Mouse (Mus musculus): Measurements from ENCODE around the gene Zscan29.
"Not testable (repeated sequence)": the region's sequence is repeated elsewhere in the genome, so short reads cannot be mapped to it uniquely, and the experiment has no call there.

The Zscan29 gene

GRCm38 (mm10) chr2:121132822-121133221, 38.1 kb downstream of the Zscan29 start:
- no peak for DNase-seq

- no peak for DNase-seq
Measured at GRCm38 (mm10) chr2:121128865-121129620, 41.9 kb downstream of the Zscan29 start.

DNA sequence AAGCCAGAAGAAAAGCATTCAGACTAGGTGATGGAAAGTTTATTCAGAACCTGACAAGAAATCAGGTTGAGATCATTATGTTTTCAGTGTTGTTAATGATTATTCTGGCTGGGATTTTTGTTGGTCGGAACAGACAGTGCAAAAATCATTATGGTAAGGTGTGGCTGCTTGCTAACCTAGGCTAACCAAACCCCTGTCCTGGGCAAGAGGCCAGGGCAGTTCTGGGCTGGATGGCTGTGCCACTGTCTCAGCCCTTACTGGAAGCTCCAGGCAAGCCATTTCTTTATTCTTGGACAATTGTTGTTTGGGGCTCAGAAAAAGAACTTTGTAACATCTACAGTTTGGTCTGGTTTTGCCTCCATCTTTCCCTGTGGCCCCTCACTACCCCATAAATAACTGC, 43.4 kb downstream of the Zscan29 start:
- DNase-seq = peak; percentile 31 to 67

- not testable (repeated sequence) for DNase-seq
Measured at GRCm38 (mm10) chr2:121126302-121126701, 44.6 kb downstream of the Zscan29 start.

DNA sequence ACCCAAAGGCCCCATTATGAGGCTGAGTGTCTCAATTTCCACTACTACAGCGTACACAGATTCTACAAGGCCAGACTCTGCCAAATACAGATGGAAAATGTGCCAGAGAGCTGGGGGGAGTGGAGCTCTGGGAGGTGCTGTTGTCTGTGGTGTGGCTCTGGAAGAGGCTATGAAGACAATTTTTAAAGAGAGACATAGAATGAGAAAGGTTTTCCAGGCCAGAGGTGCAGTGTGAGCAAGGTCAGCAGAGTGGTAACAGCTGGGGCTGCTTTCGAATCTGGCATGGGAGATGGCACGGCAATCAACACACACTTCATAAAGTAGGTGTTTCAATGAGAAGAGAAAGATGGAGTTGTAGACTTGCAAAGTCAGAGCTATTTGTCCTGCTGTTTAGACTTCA, 51.7 kb downstream of the Zscan29 start:
- DNase-seq = no peak

- no peak for DNase-seq
Measured at GRCm38 (mm10) chr2:121115418-121115817, 55.5 kb downstream of the Zscan29 start.

GRCm38 (mm10) chr2:121109695-121110094, 61.2 kb downstream of the Zscan29 start, which contains the start of gene Tgm7:
Tgm7 (minus strand) TSS chr2:121109795.
- DNase-seq = no peak
